Mouse (Mus musculus): ENCODE results near the gene Abhd16a. TPM values are rescaled to one million over a fixed set of nuclear protein-coding genes. Genes with fewer than 3 reads are reported as not detected.

Abhd16a gene
- total RNA-seq, 2 experiments from 2014 or later: 47.9 to 57.5 TPM

DNA sequence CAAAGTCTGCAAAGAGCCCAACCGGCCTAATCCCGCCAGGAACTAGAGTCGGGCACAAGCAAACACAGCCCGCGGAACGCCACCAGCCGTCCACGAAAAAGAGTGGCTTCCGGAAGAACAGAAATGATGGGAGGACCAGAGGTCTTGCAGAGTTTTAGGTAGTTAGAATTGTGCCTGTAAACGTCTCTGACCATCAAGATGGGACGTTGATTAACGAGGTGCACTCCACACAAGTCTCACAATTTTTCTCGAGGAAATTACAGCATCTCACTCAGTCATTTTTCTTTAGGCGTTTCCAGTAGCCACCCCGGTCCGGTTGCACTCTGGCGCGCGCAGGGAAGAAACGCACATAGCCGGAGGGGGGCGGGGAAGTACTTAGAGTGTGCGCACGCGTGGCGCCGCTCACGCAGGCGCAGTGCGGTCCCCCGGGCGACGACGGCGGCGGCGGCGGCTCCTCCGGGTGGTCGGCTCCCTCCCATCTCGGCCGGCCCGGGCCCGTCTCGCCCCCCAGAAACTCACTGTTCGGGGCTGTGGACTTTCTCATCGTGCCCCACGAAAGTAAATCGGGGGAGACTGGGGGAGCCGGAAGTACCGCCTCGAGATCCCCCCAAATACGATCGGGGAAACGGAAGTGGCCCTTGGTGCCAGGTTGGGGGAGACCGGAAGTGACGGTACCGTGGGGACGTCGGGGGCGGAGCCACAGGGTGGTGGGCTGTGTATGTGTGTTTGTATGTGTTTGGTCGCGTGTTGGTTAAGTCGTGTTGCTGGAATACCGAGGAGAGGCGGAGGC lies 45.9 kb downstream of the Abhd16a start, which contains the start of gene Bag6:
TSS of gene Bag6 (plus strand) at position 378 of the 790 bp plus-strand sequence.
- intact Hi-C loops (cut with DNase I): no loop called here
- peak; percentile 91 for DNase-seq (ENCODE audit: low spot score)

GRCm38 (mm10) chr17:35135591-35136320 lies 46.7 kb downstream of the Abhd16a start:
- DNase-seq (ENCODE audit: low spot score): no peak
- intact Hi-C loops (cut with DNase I): no loop called here

DNA sequence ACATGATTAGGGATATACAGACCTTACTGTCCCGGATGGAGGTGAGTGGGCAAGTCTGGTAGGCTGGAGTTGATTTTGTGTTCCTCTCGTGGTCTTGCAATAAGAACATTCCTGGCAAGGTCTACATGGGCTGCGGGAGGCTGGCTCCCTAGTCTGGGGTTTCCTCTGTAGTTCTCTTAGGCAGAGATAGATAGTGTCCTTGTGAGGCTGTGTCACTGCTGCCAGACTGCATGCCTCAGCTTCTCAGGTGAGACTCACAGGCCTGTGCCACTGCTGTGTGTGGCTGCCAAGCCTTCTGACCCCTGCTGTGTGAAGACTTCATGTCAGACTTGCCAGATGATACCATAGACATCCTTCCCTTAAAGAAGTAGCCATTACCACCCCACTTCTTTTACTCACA lies 50.2 kb downstream of the Abhd16a start:
- intact Hi-C loops (cut with DNase I): loop anchor here (2.0 kb wide), 1 partner anchor 24 kb away; no protein-coding TSS in a partner anchor
- DNase-seq (ENCODE audit: low spot score): no peak

DNA sequence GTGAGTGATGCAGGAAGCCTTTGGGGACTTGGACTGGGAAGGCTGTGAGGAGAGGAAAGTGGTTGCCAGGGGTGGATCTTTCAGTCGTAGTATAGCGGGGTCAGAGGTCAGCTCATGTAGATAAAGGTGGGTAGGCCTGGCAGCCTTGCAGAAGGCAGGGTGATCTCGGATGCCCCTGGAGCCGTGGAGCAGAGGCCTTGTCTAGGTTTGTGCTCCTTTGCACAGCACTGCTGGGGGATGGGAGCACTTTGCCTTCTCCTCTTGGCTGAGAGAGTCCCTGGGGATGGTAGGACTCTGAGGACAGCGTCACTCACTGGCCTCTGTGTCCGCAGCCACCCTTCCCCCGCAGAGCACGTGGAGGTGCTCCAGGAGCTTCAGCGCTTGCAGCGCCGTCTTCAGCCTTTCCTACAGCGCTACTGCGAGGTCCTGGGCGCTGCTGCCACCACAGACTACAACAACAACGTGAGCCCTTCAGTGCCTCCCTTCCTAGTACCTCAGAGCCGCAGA lies 51.5 kb downstream of the Abhd16a start:
- no peak for DNase-seq (ENCODE audit: low spot score)
- intact Hi-C loops (cut with DNase I): no loop called here

GRCm38 (mm10) chr17:35141971-35142370 lies 52.9 kb downstream of the Abhd16a start:
- intact Hi-C loops (cut with DNase I): no loop called here
- DNase-seq (ENCODE audit: low spot score): no peak

DNA sequence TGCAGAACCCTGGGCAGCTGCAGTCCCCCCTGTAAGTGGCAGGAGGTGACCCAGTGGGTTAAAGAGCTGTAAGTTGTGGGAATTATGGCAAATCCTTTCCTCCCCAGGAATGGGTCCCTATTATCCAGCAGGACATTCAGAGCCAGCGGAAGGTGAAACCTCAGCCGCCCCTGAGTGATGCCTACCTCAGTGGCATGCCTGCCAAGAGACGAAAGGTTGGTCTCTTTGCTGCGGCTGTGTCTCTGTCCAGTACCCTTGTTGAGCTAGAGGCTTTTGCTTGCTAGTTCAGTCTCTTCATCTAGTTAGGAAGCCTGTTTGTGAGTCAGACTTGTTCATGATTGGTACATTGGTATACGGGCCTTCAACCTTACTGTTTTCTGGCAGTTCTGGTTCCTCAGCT lies 57.1 kb downstream of the Abhd16a start:
- intact Hi-C loops (cut with DNase I): no loop called here
- no peak for DNase-seq (ENCODE audit: low spot score)

- intact Hi-C loops (cut with DNase I): no loop called here
- DNase-seq (ENCODE audit: low spot score): no peak
Observed at GRCm38 (mm10) chr17:35147348-35147747, 58.3 kb downstream of the Abhd16a start.

DNA sequence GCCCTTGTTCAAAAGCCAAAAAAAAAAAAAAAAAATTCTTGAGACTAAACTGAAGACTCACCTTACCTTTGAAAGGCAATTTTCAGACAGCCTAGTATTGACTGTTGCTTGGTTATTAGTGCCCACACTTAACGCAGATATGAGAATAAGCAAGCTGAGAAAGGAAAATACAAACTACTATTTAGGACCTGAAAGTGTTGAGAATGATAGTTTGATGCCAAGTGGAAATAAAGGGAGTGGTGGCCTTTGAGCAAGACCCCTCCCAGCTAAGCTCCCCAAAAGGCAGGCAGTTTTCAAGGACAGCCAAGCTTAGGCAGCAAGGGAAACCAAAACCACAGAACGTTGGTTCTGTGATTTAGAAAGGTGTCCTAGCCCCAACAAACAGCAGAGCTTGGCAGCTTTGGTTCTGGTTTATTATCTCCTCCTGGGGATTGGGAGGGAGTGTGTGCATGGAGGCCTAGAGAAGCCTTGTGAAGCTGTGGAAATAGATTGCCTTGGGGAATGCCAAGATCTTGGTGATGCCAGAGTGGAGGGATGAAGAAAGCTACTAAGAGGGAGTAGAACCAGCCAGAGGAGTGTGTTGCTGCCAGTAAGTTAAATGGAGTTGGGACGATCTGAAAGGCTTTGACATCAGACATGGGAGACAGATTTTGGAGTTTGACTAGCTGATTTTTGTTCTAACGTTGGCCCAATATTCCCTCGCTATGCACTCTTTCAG lies 59.0 kb downstream of the Abhd16a start:
- intact Hi-C loops (cut with DNase I): no loop called here
- no peak for DNase-seq (ENCODE audit: low spot score)

GRCm38 (mm10) chr17:35152121-35152520 lies 63.1 kb downstream of the Abhd16a start:
- intact Hi-C loops (cut with DNase I): no loop called here
- DNase-seq (ENCODE audit: low spot score): no peak

Other genes starting within 250 kb of the Abhd16a start
- gene Skiv2l, start 239.1 kb upstream of the Abhd16a start, total RNA-seq (2021): 10 to 100 TPM; 18.4 to 22.6 TPM
- 10 to 100 TPM; 15.5 to 16.7 TPM for gene Nelfe, start 238.9 kb upstream of the Abhd16a start, total RNA-seq (2021)
- gene Cfb, start 226.7 kb upstream of the Abhd16a start, total RNA-seq (2021): 1 to 10 TPM; 2.8 to 6.0 TPM
- gene Zbtb12, start 209.8 kb upstream of the Abhd16a start, total RNA-seq (2021): 1 to 10 TPM; 6.4 to 7.4 TPM
- gene Gm20547, start 207.2 kb upstream of the Abhd16a start, total RNA-seq (2021): under 1 TPM in 1 of 2 experiments, not detected in 1; 0.08 TPM
- gene C2, start 191.0 kb upstream of the Abhd16a start, total RNA-seq (2021): 1 to 10 TPM; 2.8 to 4.1 TPM
- 10 to 100 TPM; 37.6 to 39.1 TPM for gene Ehmt2, start 190.8 kb upstream of the Abhd16a start, total RNA-seq (2021)
- not detected for gene Slc44a4, start 174.8 kb upstream of the Abhd16a start, total RNA-seq (2021)
- gene Neu1, start 158.0 kb upstream of the Abhd16a start, total RNA-seq (2021): 10 to 100 TPM; 12.7 to 14.1 TPM
- gene Hspa1b, start 130.0 kb upstream of the Abhd16a start, total RNA-seq (2021): 1 to 10 TPM; 1.9 to 6.9 TPM
- gene Gm20481, start 119.4 kb upstream of the Abhd16a start, total RNA-seq (2021): not detected
- 1 to 10 TPM; 2.9 to 7.7 TPM for gene Hspa1a, start 117.1 kb upstream of the Abhd16a start, total RNA-seq (2021)
- gene Hspa1l, start 116.6 kb upstream of the Abhd16a start, total RNA-seq (2021): 1 to 10 TPM; 6.9 to 8.1 TPM
- 10 to 100 TPM; 19.0 to 19.1 TPM for gene Lsm2, start 107.4 kb upstream of the Abhd16a start, total RNA-seq (2021)
- 10 to 100 TPM; 25.7 to 26.9 TPM for gene Vars, start 88.3 kb upstream of the Abhd16a start, total RNA-seq (2021)
- gene Vwa7, start 72.7 kb upstream of the Abhd16a start, total RNA-seq (2021): 1 to 10 TPM; 7.3 to 7.7 TPM
- not detected for gene Sapcd1, start 61.2 kb upstream of the Abhd16a start, total RNA-seq (2021)
- gene Msh5, start 42.5 kb upstream of the Abhd16a start, total RNA-seq (2021): 1 to 10 TPM in 1 of 2 experiments, under 1 TPM in 1; 0.57 to 1.3 TPM
- 10 to 100 TPM; 40.0 to 46.1 TPM for gene Clic1, start 39.3 kb upstream of the Abhd16a start, total RNA-seq (2021)
- gene Ddah2, start 30.2 kb upstream of the Abhd16a start, total RNA-seq (2021): 10 to 100 TPM; 27.7 to 31.3 TPM
- gene Ly6g6c, start 23.9 kb upstream of the Abhd16a start, total RNA-seq (2021): not detected
- under 1 TPM; 0.18 to 0.87 TPM for gene Mpig6b, start 23.1 kb upstream of the Abhd16a start, total RNA-seq (2021)
- gene Ly6g6e, start 12.4 kb upstream of the Abhd16a start, total RNA-seq (2021): not detected
- under 1 TPM; 0.53 to 0.78 TPM for gene Ly6g6d, start 11.2 kb upstream of the Abhd16a start, total RNA-seq (2021)
- not detected for gene Ly6g6f, start 3.7 kb upstream of the Abhd16a start, total RNA-seq (2021)
- not detected for gene Ly6g5c, start 19.0 kb downstream of the Abhd16a start, total RNA-seq (2021)
- under 1 TPM in 1 of 2 experiments, not detected in 1; 0.36 TPM for gene Ly6g5b, start 26.2 kb downstream of the Abhd16a start, total RNA-seq (2021)
- gene Gpank1, start 32.2 kb downstream of the Abhd16a start, total RNA-seq (2021): 1 to 10 TPM; 6.3 to 9.5 TPM
- gene Csnk2b, start 32.8 kb downstream of the Abhd16a start, total RNA-seq (2021): 100 to 1,000 TPM; 155 to 167 TPM
- gene D17H6S53E, start 37.1 kb downstream of the Abhd16a start, total RNA-seq (2021): 10 to 100 TPM; 27.0 to 27.1 TPM
- gene Apom, start 42.8 kb downstream of the Abhd16a start, total RNA-seq (2021): not detected
- 100 to 1,000 TPM; 222 to 232 TPM for gene Bag6, start 45.9 kb downstream of the Abhd16a start, total RNA-seq (2021)
- gene Prrc2a, start 75.6 kb downstream of the Abhd16a start, total RNA-seq (2021): 100 to 1,000 TPM; 135 to 143 TPM
- 1 to 10 TPM; 2.3 to 3.5 TPM for gene Aif1, start 86.8 kb downstream of the Abhd16a start, total RNA-seq (2021)
- 1 to 10 TPM; 2.7 to 5.3 TPM for gene Lst1, start 99.2 kb downstream of the Abhd16a start, total RNA-seq (2021)
- 1 to 10 TPM; 1.4 to 1.8 TPM for gene Ltb, start 105.2 kb downstream of the Abhd16a start, total RNA-seq (2021)
- under 1 TPM; 0.56 to 0.60 TPM for gene Tnf, start 112.7 kb downstream of the Abhd16a start, total RNA-seq (2021)
- not detected for gene Lta, start 116.1 kb downstream of the Abhd16a start, total RNA-seq (2021)
- gene Gm16181, start 131.6 kb downstream of the Abhd16a start, total RNA-seq (2021): under 1 TPM; 0.50 to 0.65 TPM
- gene Atp6v1g2, start 144.4 kb downstream of the Abhd16a start, total RNA-seq (2021): 1 to 10 TPM; 2.5 to 2.8 TPM
- 1 to 10 TPM; 8.2 to 8.7 TPM for gene Nfkbil1, start 146.5 kb downstream of the Abhd16a start, total RNA-seq (2021)
- 10 to 100 TPM; 89.2 to 99.4 TPM for gene Ddx39b, start 152.5 kb downstream of the Abhd16a start, total RNA-seq (2021)
- 10 to 100 TPM; 84.3 to 89.6 TPM for gene H2-D1, start 173.5 kb downstream of the Abhd16a start, total RNA-seq (2021)
- gene H2-Q1, start 231.1 kb downstream of the Abhd16a start, total RNA-seq (2021): 1 to 10 TPM in 1 of 2 experiments, under 1 TPM in 1; 0.23 to 1.1 TPM

All from heart, postnatal 25 days (tissue).